Mouse (Mus musculus) mesoderm, embryonic 11.5 days (tissue): Measurements from ENCODE around the gene Zfp367.
A peak's percentile ranks its signal among the peaks of the same experiment; 100 is the strongest.

ENCODE experiments used
- DNase-seq: peaks from one replicate; pipeline ENCODE4 v3.0.0-alpha.2; 2012; ENCODE audit warnings: low read depth, low spot score

The Zfp367 gene

GRCm38 (mm10) chr13:64153083-64153682 is at the start of gene Zfp367:
Gene Zfp367, minus strand, starts transcription at chr13:64153202.
- peak; percentile 98 for DNase-seq

GRCm38 (mm10) chr13:64200911-64201310 is 47.9 kb upstream of the Zfp367 start:
- DNase-seq, result no peak

- DNase-seq, result no peak
Measured at GRCm38 (mm10) chr13:64198310-64198709, 45.3 kb upstream of the Zfp367 start.

GRCm38 (mm10) chr13:64197899-64198298 is 44.9 kb upstream of the Zfp367 start:
- no peak for DNase-seq

- no peak for DNase-seq
Measured at GRCm38 (mm10) chr13:64187065-64187464, 34.1 kb upstream of the Zfp367 start.

GRCm38 (mm10) chr13:64186516-64186915 is 33.5 kb upstream of the Zfp367 start:
- no peak for DNase-seq

- DNase-seq, result no peak
Measured at GRCm38 (mm10) chr13:64185586-64185985, 32.6 kb upstream of the Zfp367 start.

GRCm38 (mm10) chr13:64185176-64185575 is 32.2 kb upstream of the Zfp367 start:
- DNase-seq, result no peak

- DNase-seq, result no peak
Measured at GRCm38 (mm10) chr13:64184361-64184760, 31.4 kb upstream of the Zfp367 start.

- DNase-seq, result no peak
Measured at GRCm38 (mm10) chr13:64183583-64183982, 30.6 kb upstream of the Zfp367 start.

GRCm38 (mm10) chr13:64182091-64182490 is 29.1 kb upstream of the Zfp367 start:
- DNase-seq, result no peak

- peak; percentile 50 for DNase-seq
Measured at GRCm38 (mm10) chr13:64180888-64181287, 27.9 kb upstream of the Zfp367 start.

GRCm38 (mm10) chr13:64180300-64180699 is 27.3 kb upstream of the Zfp367 start:
- no peak for DNase-seq

GRCm38 (mm10) chr13:64178746-64179652 is 26.0 kb upstream of the Zfp367 start:
- no peak for DNase-seq

GRCm38 (mm10) chr13:64178000-64178399 is 25.0 kb upstream of the Zfp367 start:
- DNase-seq, result no peak

GRCm38 (mm10) chr13:64169746-64170145 is 16.7 kb upstream of the Zfp367 start:
- DNase-seq, result no peak

GRCm38 (mm10) chr13:64163147-64163715 is 10.2 kb upstream of the Zfp367 start:
- no peak for DNase-seq

- peak; percentile 56 for DNase-seq
Measured at GRCm38 (mm10) chr13:64162626-64163025, 9.6 kb upstream of the Zfp367 start.

- DNase-seq, result peak; percentile 13
Measured at GRCm38 (mm10) chr13:64161916-64162611, 9.1 kb upstream of the Zfp367 start.

GRCm38 (mm10) chr13:64161548-64161915 is 8.5 kb upstream of the Zfp367 start, which contains the start of gene Habp4:
Gene Habp4, plus strand, starts transcription at chr13:64161824.
- peak; percentile 99 for DNase-seq

- DNase-seq, result no peak
Measured at GRCm38 (mm10) chr13:64156966-64157365, 4.0 kb upstream of the Zfp367 start.

GRCm38 (mm10) chr13:64155171-64155571 is 2.2 kb upstream of the Zfp367 start:
- peak; percentile 77 for DNase-seq
